Mouse (Mus musculus) urinary bladder, postnatal 14 days (tissue): ENCODE data around the gene Dnajc17.
A peak's percentile ranks its signal among the peaks of the same experiment; 100 is the strongest.

Source experiments
- DNase-seq: peaks from one replicate; pipeline ENCODE4 v3.0.0; 2021; ENCODE audit warnings: low spot score

Dnajc17 gene

DNA sequence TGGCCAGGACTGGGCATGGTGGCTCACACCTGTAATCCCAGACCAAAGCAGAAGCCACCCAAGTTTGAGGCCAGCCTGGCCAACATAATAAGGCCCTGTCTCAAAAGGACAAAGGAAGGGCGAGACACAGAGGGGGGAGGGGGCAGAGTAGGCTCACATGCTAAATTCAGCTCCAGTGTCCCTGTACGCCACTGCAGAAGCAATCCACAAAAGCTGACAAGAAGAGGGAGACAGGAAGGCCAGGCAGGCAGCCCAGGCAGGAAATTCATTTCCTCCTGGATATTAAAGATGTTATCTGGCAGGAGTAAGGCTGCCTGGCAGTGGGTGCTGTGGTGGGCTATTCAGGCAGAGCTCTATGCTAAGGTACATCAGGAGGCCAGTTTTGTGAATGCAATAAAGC is 47.3 kb downstream of the Dnajc17 start:
- DNase-seq: no peak

DNA sequence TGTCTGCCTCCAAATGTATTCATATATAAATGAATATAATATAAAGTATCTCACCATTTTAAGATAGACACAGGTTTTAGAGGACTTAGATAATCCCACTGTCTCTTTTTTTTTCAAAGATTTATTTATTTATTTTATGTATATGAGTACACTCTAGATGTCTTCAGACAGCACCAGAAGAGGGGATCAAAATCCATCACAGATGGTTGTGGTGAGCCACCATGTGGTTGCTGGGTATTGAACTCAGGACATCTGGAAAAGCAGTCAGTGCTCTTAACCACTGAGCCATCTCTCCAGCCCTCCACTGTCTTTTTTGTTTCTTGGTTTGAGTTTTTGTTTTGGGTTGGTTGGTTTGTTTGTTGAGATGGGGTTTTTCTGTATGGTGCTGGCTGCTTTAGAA is 50.8 kb downstream of the Dnajc17 start:
- no peak for DNase-seq

DNA sequence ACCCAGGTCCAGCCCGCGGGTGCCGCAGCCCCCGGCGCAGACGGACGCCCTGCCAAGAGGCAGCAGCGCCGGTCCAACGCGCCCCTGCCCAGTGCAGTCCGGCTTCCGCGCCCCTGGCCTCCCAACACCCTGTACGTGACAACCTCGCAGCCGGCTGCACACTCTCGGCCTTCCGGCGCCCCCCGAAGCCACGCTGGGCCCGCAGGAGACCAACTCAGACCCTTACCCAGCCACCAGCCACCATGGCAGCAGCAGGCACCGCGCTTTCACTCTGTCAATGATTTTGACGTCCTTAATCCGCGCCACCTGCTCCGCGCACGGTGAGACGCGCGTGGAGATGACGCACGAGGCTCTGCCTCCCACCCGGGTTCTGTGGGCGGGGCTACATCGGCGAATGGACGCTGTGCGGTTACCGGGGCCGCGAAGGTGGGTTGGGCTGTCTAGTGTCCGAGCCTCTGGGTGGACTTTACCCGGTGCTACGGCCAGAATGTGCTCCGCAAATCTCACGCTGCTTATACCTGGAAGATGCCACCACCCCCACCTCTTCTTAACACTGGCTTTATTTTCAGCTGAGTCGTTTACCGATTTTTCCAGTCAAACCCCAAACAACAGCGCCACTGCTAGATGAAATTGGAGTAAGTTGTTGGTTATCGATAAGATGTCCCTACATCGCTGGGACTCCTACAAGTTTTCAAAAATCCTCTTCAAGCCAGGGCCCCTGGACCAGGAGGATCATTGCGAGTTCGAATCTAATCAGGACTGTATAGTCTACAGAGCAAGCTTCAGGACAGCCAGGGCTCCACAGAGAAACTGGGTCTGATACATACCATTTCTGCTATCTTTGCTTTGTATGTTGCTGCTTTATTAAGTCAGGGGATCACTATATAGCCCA is 51.7 kb downstream of the Dnajc17 start, which contains the start of gene Rmdn3:
Gene Rmdn3 (minus strand): TSS at position 354 of the 892 bp plus-strand sequence.
- peak; percentile 94 for DNase-seq

DNA sequence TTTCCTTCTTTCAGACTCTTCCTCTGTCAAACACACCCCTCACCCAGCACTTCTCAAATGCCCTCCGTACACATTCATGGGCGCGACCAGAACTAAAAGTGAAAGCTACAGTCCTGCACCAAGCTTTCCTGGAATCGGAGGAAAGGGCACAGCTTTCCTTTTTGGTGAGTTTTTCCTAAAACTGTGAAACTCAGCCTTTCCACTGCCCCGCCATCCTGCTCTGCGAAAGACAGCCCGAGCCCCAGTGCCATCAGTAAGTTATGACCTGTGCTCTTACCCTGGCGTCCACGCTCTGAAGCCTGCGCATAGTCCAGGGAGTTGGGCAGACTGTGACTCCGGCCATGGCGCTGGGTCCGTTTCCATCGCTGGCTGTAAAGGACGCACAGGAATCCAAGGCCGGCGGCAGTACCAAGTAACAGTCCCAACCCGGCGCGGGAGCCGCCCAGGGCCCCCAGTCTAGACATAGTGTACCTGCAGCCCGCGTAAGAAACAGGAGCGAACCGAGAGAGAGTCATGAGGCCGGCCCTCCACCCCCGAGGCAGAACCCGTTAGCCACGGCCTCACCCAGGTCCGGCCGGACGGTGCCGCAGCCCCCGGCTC is 52.4 kb downstream of the Dnajc17 start:
- DNase-seq: no peak

DNA sequence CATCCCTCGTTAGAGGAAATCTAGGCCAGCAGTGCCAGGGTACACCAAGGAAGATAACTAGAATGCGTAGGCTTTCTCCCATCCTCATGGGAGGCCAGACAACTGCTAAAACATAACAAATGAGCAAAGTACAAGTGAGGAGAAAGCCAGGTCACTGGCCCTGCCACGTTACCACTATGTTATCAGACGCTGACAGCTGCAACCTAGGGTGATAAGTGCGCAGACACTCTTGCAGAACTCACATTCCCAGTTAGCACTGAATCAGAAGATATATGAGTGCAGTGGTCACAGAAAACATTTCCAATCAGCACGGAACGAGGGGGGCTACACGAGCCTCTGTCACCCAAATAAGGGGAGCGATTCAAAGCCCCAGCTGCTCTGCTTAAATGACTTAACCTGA is 53.2 kb downstream of the Dnajc17 start:
- no peak for DNase-seq

DNA sequence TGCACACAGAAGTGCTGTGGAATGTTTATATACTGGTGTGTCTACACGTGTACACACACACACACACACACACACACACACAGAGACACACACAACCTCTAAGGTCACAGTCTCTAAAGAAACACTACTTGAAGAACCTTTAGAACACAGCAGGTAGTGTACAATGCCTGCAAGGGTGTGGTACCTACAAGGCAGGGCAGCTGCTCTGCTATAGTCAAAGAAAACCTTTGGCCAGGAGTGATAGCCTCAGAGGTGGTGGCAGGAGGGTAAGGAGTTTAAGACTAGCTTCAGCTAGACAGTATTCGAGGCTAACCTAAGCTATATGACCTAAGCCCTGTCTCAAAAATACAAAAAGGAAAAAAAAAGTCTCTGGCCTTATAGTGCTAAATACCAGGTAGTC is 53.9 kb downstream of the Dnajc17 start:
- DNase-seq: no peak

DNA sequence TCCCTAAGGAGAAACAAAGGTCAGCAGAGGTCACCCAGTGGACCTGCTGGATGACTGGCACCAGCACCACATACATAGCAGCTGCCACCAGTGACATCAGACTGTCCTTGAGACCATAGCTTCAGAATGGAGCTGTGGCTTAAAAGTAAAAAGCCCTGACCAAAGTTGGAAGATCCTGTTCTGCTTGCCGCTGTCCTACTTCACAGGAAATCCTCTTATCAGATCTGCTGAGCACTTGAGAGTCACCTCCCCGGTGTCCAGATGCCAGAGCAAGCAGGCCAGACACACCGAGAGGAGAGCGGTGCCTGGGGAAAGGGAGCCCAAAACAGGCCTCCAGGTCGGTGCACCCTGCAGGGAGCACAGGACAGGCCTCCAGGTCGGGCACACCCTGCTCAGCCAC is 56.3 kb downstream of the Dnajc17 start:
- DNase-seq: no peak

DNA sequence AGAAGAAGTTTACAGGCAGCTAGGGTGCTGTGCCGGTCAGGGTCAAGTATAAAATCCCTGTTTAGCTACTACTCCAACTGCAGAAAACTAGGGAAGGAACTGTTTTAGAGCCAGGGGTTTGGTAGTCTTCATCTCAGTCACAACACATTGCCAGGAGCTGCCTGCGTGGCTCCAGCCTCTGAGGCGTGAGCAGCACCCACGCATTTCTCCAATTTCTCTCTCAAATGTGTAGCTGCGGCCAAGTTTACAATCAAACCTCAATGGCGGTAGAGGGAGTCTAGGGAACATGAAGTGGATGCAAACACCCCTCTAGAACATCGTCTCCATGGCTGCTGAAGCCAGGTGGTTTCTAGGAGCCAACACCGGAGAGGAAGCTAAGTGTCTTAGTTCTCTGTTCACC is 60.8 kb downstream of the Dnajc17 start:
- DNase-seq: no peak

DNA sequence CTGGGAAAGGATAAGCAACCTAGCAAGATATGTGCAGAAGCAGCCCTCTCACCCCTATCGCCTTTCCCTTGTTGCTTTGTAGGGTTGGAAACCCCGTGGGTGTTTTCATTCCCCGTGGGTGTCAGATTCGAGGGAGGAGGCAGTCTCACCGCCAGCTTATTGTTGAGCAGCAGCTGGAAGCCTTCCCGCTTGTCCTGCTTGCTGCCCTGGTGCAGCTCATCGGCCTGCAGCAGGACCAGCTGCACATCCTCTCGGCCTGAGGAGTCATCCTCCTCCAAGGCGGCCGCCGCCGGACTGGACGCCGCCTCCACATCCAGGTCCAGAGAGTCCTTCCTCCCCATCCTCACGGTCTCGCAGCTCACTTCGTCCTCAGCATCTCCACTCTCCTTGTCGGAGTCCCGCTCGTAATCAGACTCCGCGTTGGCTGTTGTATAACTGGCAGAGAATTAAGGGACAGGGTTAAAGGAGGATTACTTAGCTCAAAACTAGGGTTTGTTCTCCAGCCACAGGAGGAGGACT is 61.4 kb downstream of the Dnajc17 start:
- peak; percentile 17 for DNase-seq

DNA sequence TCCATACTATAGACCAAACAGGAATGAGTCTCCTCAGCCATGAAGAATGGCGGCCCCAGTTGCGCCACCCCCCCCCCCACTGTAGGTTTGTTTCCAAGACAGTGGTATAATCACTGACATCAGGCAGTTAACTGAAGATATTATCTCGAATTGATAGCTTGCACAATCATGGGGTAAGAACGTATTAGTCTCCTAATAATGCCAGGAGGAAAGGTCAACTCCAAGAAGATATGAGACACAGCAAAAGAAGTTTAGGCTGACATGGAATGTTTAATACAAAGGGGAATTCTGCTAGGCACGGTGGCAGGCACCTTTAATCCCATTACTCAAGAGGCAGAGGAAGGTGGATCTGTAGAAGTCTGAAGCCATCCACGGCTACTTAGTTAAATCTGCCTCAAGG is 62.2 kb downstream of the Dnajc17 start:
- no peak for DNase-seq

DNA sequence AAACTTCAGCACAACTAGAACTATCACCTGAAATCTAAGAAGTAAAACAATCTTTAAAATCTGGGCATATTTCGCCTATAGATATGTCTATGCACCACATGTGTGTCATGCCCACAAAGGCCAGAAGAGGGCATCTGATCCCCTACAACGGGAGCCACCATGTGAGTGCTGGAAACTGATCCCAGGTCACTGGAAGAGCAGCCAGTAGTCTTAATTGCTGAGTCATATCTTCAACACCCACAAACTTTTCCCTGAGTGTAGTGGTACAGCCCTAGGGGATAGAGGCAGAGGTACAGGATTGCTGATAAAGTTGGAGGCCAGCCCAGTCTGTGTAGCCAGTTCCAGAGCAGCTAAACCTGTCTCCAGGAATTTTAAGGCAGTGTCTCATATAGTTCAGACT is 63.4 kb downstream of the Dnajc17 start:
- no peak for DNase-seq

DNA sequence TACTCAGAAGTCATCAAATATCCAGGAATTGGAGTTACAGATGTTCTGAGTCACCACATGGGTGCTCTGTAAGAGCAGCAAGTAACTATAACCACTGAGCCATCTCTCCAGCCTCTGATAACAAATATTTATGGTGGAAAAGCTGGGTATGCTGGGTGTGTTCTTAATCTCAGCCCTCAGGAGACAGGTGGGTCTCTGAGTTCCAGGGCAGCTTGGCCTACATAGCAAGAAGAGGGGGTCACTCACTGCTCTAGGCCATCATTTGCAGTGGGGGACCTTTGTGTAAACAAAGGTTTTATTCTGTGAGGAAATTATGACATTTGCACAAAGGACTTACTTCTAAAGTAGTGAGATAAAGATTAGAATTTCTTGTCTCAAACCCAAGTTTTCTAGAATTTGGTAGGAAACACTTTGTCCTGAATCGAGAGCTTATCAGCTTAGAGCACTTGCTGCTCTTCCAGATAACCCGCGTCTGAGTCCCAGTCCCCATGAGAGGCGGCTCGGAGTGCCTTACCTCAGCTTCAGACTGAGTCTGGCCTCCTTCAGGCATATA is 72.2 kb downstream of the Dnajc17 start:
- DNase-seq: no peak
